ENCODE assay signal across 11 mouse cellular contexts in genomic region chr2:129139906-129140305, GRCm38 (mm10). TPM values are rescaled to one million over a fixed set of nuclear protein-coding genes. Genes with fewer than 3 reads are reported as not detected.
A peak's percentile ranks its signal among the peaks of the same experiment; 100 is the strongest.
DNase-seq lines count a peak whose midpoint lies in the region; ATAC-seq and TF ChIP-seq lines count a peak whose summit lies in the region.
"Had no signal": no experiment of that assay in that cellular context is flagged by ENCODE, and none has a peak within 500 bp of the region (broad histone marks: within the 10 kb centered on the region; RNA-seq: fewer than 3 reads in every experiment).

No protein-coding gene starts in this region.

- DNase-seq in frontal cortex, postnatal 25 days (ENCODE audit: low spot score in 2 of 2), result no peak
- peak; percentile 47 for DNase-seq in midbrain, postnatal 0 days (ENCODE audit: low spot score)
- DNase-seq in right cerebral cortex, postnatal 10 days (ENCODE audit: low spot score in 2 of 2), result peak; percentile 57 to 62
- DNase-seq in adrenal gland, adult 8-10 months, result no peak
- no peak for DNase-seq in gastrocnemius, postnatal 14 days
- DNase-seq: B cell, adult 2 months; liver, postnatal 0 days had no signal

- no peak overlapping the region for H3K4me3 ChIP-seq in midbrain, postnatal 0 days (ENCODE audit: low read depth, low read length)
- H3K4me3 ChIP-seq in midbrain, embryonic 13.5 days (replicated peaks), result no peak overlapping the region
- no peak overlapping the region for H3K4me3 ChIP-seq in forebrain, embryonic 16.5 days (replicated peaks; ENCODE audit: low read length)
- H3K4me3 ChIP-seq: limb, embryonic 10.5 days had no signal

- no peak overlapping the region for H3K4me2 ChIP-seq in midbrain, postnatal 0 days (ENCODE audit: low read depth, low read length, poor library complexity, severe bottlenecking)
- H3K4me2 ChIP-seq in midbrain, embryonic 13.5 days (replicated peaks), result no peak overlapping the region
- H3K4me2 ChIP-seq in forebrain, embryonic 16.5 days (ENCODE audit: low read length), result 0 out of 2 replicates have a peak overlapping the region, but pooled peaks have one; percentile 6

- H3K36me3 ChIP-seq in midbrain, postnatal 0 days (ENCODE audit: insufficient read depth, low read length), result no peaks in the 10 kb centered on the region
- H3K36me3 ChIP-seq in midbrain, embryonic 13.5 days, result no peaks in the 10 kb centered on the region
- H3K36me3 ChIP-seq in forebrain, embryonic 16.5 days (ENCODE audit: control insufficient read depth, insufficient read depth), result no peaks in the 10 kb centered on the region
- H3K36me3 ChIP-seq: limb, embryonic 10.5 days had no signal

- 77% methylated on average over 10 of the region's 10 CpGs for WGBS in midbrain, postnatal 0 days
- WGBS in midbrain, embryonic 13.5 days, result 87% methylated on average over 10 of the region's 10 CpGs
- 58% methylated on average over 10 of the region's 10 CpGs for WGBS in forebrain, embryonic 16.5 days

- TF ChIP-seq CTCF in midbrain, postnatal 0 days (IDR thresholded peaks at IDR 0.05), result no peak

- H3K27me3 ChIP-seq in midbrain, postnatal 0 days (ENCODE audit: insufficient read depth, low read length), result no peaks in the 10 kb centered on the region
- no peaks in the 10 kb centered on the region for H3K27me3 ChIP-seq in midbrain, embryonic 13.5 days
- H3K27me3 ChIP-seq in forebrain, embryonic 16.5 days (replicated peaks; ENCODE audit: control insufficient read depth, insufficient read depth, low read length), result no peaks in the 10 kb centered on the region

- no peaks in the 10 kb centered on the region for H3K9me3 ChIP-seq in midbrain, postnatal 0 days (ENCODE audit: low read length)
- no peaks in the 10 kb centered on the region for H3K9me3 ChIP-seq in midbrain, embryonic 13.5 days
- H3K9me3 ChIP-seq in forebrain, embryonic 16.5 days (ENCODE audit: control insufficient read depth, low read length), result no peaks in the 10 kb centered on the region
- H3K9me3 ChIP-seq: limb, embryonic 10.5 days had no signal

- ATAC-seq in frontal cortex, adult (ENCODE audit: low TSS enrichment), result peak; percentile 85
- no peak for ATAC-seq in midbrain, postnatal 0 days (ENCODE audit: low FRiP score)
- no peak for ATAC-seq in midbrain, embryonic 13.5 days
- peak; percentile 82 for ATAC-seq in forebrain, embryonic 16.5 days
- ATAC-seq: liver, postnatal 0 days had no signal

- no peaks in the 10 kb centered on the region for H3K4me1 ChIP-seq in midbrain, postnatal 0 days (ENCODE audit: insufficient read depth, low read length)
- H3K4me1 ChIP-seq in midbrain, embryonic 13.5 days (replicated peaks), result no peaks in the 10 kb centered on the region
- H3K4me1 ChIP-seq in forebrain, embryonic 16.5 days (replicated peaks; ENCODE audit: control insufficient read depth, insufficient read depth, low read length), result no peaks in the 10 kb centered on the region
- H3K4me1 ChIP-seq: limb, embryonic 10.5 days had no signal

- intact Hi-C loops in gastrocnemius, postnatal 14 days (cut with DNase I; ENCODE audit: low total_unique reads), result no loop called here

- H3K9ac ChIP-seq in midbrain, postnatal 0 days (replicated peaks; ENCODE audit: low read length, poor library complexity, severe bottlenecking), result no peak overlapping the region
- H3K9ac ChIP-seq in midbrain, embryonic 13.5 days (replicated peaks), result no peak overlapping the region
- no peak overlapping the region for H3K9ac ChIP-seq in forebrain, embryonic 16.5 days (replicated peaks; ENCODE audit: low read depth, low read length)
- H3K9ac ChIP-seq: liver, postnatal 0 days had no signal

- H3K27ac ChIP-seq in midbrain, postnatal 0 days (ENCODE audit: low read depth, low read length), result no peak overlapping the region
- no peak overlapping the region for H3K27ac ChIP-seq in midbrain, embryonic 13.5 days
- H3K27ac ChIP-seq in forebrain, embryonic 16.5 days (ENCODE audit: low read length), result peak overlapping the region; percentile 76
- H3K27ac ChIP-seq: limb, embryonic 10.5 days had no signal

RNA-seq across cellular contexts. Expression of gene Chchd5, which starts 10.4 kb away (rescaled TPM):
- total RNA-seq in midbrain, postnatal 0 days (2014; rRNA removed), result 12.2 and 23.6 TPM in 2 replicates
- 14.1 and 14.5 TPM in 2 replicates for polyA plus RNA-seq in midbrain, postnatal 0 days (2015; fragmentation: Nextera tagmentation; extraction: Ambion mirVana)
- polyA plus RNA-seq in midbrain, embryonic 13.5 days (2015; fragmentation: Nextera tagmentation; extraction: Ambion mirVana), result 29.2 and 30.4 TPM in 2 replicates
- polyA plus RNA-seq in forebrain, embryonic 16.5 days (2015; fragmentation: Nextera tagmentation; extraction: Ambion mirVana), result 20.1 and 23.5 TPM in 2 replicates
- total RNA-seq in adrenal gland, adult 8-10 months (2022), result 10 to 100 TPM; 23.5 to 27.8 (median 24.9) TPM
- 1 to 10 TPM; 7.9 to 9.1 TPM for total RNA-seq in gastrocnemius, postnatal 14 days (2021)

RNA-seq across cellular contexts. Expression of gene Polr1b, which starts 39.1 kb away (rescaled TPM):
- 23.1 and 25.9 TPM in 2 replicates for total RNA-seq in midbrain, postnatal 0 days (2014; rRNA removed)
- 10.4 and 11.1 TPM in 2 replicates for polyA plus RNA-seq in midbrain, postnatal 0 days (2015; fragmentation: Nextera tagmentation; extraction: Ambion mirVana)
- 18.3 and 20.2 TPM in 2 replicates for polyA plus RNA-seq in midbrain, embryonic 13.5 days (2015; fragmentation: Nextera tagmentation; extraction: Ambion mirVana)
- polyA plus RNA-seq in forebrain, embryonic 16.5 days (2015; fragmentation: Nextera tagmentation; extraction: Ambion mirVana), result 18.6 and 19.1 TPM in 2 replicates
- 10 to 100 TPM; 17.6 to 23.3 (median 20.6) TPM for total RNA-seq in adrenal gland, adult 8-10 months (2022)
- 10 to 100 TPM in 1 of 2 experiments, 1 to 10 TPM in 1; 9.0 to 10.0 TPM for total RNA-seq in gastrocnemius, postnatal 14 days (2021)

RNA-seq across cellular contexts. Expression of gene Slc20a1, which starts 58.7 kb away (rescaled TPM):
- total RNA-seq in midbrain, postnatal 0 days (2014; rRNA removed), result 80.0 and 82.2 TPM in 2 replicates
- polyA plus RNA-seq in midbrain, postnatal 0 days (2015; fragmentation: Nextera tagmentation; extraction: Ambion mirVana), result 44.9 and 47.7 TPM in 2 replicates
- polyA plus RNA-seq in midbrain, embryonic 13.5 days (2015; fragmentation: Nextera tagmentation; extraction: Ambion mirVana), result 52.4 and 53.1 TPM in 2 replicates
- 58.3 and 60.4 TPM in 2 replicates for polyA plus RNA-seq in forebrain, embryonic 16.5 days (2015; fragmentation: Nextera tagmentation; extraction: Ambion mirVana)
- 10 to 100 TPM; 14.9 to 27.6 (median 22.8) TPM for total RNA-seq in adrenal gland, adult 8-10 months (2022)
- total RNA-seq in gastrocnemius, postnatal 14 days (2021), result 1 to 10 TPM; 4.5 to 5.1 TPM

Comparison
In these comparisons a context has a peak if more than half of its experiments do, and no peak if none do; other contexts are left out.
1. ATAC-seq: peak in frontal cortex, adult (single experiment) and forebrain, embryonic 16.5 days (single experiment); none in midbrain, postnatal 0 days (single experiment) and midbrain, embryonic 13.5 days (single experiment).
2. DNase-seq: peak in midbrain, postnatal 0 days (single experiment) and right cerebral cortex, postnatal 10 days (2 of 2); none in frontal cortex, postnatal 25 days (0 of 2), adrenal gland, adult 8-10 months (single experiment) and gastrocnemius, postnatal 14 days (single experiment).